Mouse (Mus musculus) heart, postnatal 0 days (tissue): ENCODE measurements around the gene B230104I21Rik. TPM values are rescaled to one million over a fixed set of nuclear protein-coding genes. Genes with fewer than 3 reads are reported as not detected.

ENCODE experiments used
- ATAC-seq: fragments of 200-750 bp; cut with Nextera tagmentation; 2 replicates; pipeline ENCODE4 v1.8.0; 2017; ENCODE audit warnings: low read depth, moderate number of reproducible peaks, moderate library complexity; ENCODE audit not compliant: insufficient read depth
- DNase-seq: peaks from one replicate; pipeline ENCODE4 v3.0.0-alpha.2; 2016; ENCODE audit warnings: low spot score
- H3K27ac ChIP-seq: fragments of 300-500 bp; sonication (generic); 2 replicates; pipeline ENCODE4 v1.5.1; 2014; ENCODE audit warnings: low read depth, mild to moderate bottlenecking
- H3K27me3 ChIP-seq: fragments of 300-500 bp; sonication (generic); 2 replicates; pipeline ENCODE4 v1.6.1; 2014; ENCODE audit warnings: low read length, mixed read lengths; ENCODE audit not compliant: control insufficient read depth, insufficient read depth
- H3K36me3 ChIP-seq: fragments of 300-500 bp; sonication (generic); replicated peaks from 2 replicates; pipeline ENCODE4 v1.6.1; 2014; ENCODE audit warnings: low read length, mixed read lengths; ENCODE audit not compliant: control insufficient read depth, insufficient read depth
- H3K4me1 ChIP-seq: fragments of 300-500 bp; sonication (generic); 2 replicates; pipeline ENCODE4 v1.6.1; 2014; ENCODE audit warnings: antibody characterized with exemption; ENCODE audit not compliant: control insufficient read depth, insufficient read depth
- H3K4me2 ChIP-seq: fragments of 300-500 bp; sonication (generic); 2 replicates; pipeline ENCODE4 v1.6.1; 2014; ENCODE audit warnings: low read depth, mild to moderate bottlenecking, low read length, moderate library complexity
- H3K4me3 ChIP-seq: fragments of 300-500 bp; sonication (generic); 2 replicates; pipeline ENCODE4 v1.5.1; 2014; ENCODE audit warnings: low read depth, low read length
- H3K9ac ChIP-seq: fragments of 300-500 bp; sonication (generic); replicated peaks from 2 replicates; pipeline ENCODE4 v1.6.1; 2014; ENCODE audit warnings: low read depth, low read length, mixed read lengths
- H3K9me3 ChIP-seq: fragments of 300-500 bp; sonication (generic); replicated peaks from 2 replicates; pipeline ENCODE4 v1.6.1; 2016; ENCODE audit warnings: low read length; ENCODE audit not compliant: control insufficient read depth
- CTCF ChIP-seq: IDR thresholded peaks from 2 replicates; pipeline ENCODE4 v1.5.1; 2016; ENCODE audit warnings: antibody characterized with exemption, control low read depth, low read depth
- EP300 ChIP-seq: IDR thresholded peaks from 2 replicates; pipeline ENCODE4 v1.6.1; 2016; ENCODE audit warnings: antibody characterized with exemption, low read depth
- WGBS: fragments of 180-500 bp; shearing (Covaris S2); extraction: QIAGEN DNeasy Blood & Tissue Kit; methylation state at CpG from one replicate; pipeline ENCODE4 v1.1.7; 2014; 5-methylcytosine and 5-hydroxymethylcytosine counted together
- polyA plus RNA-seq: library from polyadenylated mRNA; unstranded; fragments of >200 nt; fragmentation: Nextera tagmentation; extraction: Ambion mirVana; gene quantifications from 2 replicates; pipeline ENCODE4 v1.2.1, GENCODE M21; 2015
- total RNA-seq: library from RNA; depleted of rRNA; stranded (reverse); fragments of >200 nt; gene quantifications from 2 replicates; pipeline ENCODE4 v1.2.3, GENCODE M21; 2014; ENCODE audit warnings: low replicate concordance

The B230104I21Rik gene
- total and polyA plus RNA-seq, 2 experiments from 2014 or later = not detected

- Histone ChIP-seq H3K36me3 (no peaks in the 10 kb centered on the region), H3K27me3 (no peaks in the 10 kb centered on the region), H3K4me1 (0 out of 2 replicates have a peak, but pooled peaks cover 4% of the 10 kb centered on the region), H3K27ac (no peak overlapping the region), H3K4me3 (no peak overlapping the region), H3K4me2 (no peak overlapping the region), H3K9ac (no peak overlapping the region), H3K9me3 (no peaks in the 10 kb centered on the region)
- WGBS = 56% methylated on average over 13 of the region's 13 CpGs
- ATAC-seq (no peak; the same call in 1 of the 2 replicates), DNase-seq (no peak)
- TF ChIP-seq CTCF = no peak
- TF ChIP-seq EP300 = no peak
Measured at GRCm38 (mm10) chr4:154371542-154372247, 35.8 kb downstream of the B230104I21Rik start.

- Histone ChIP-seq H3K4me3 (no peak overlapping the region), H3K9ac (no peak overlapping the region), H3K27ac (no peak overlapping the region), H3K36me3 (no peaks in the 10 kb centered on the region), H3K4me2 (no peak overlapping the region), H3K9me3 (no peaks in the 10 kb centered on the region), H3K4me1 (0 out of 2 replicates have a peak, but pooled peaks cover 4% of the 10 kb centered on the region), H3K27me3 (no peaks in the 10 kb centered on the region)
- ATAC-seq (no peak), DNase-seq (no peak)
- 66% methylated on average over 10 of the region's 10 CpGs for WGBS
- TF ChIP-seq EP300 (no peak), CTCF (no peak)
Measured at GRCm38 (mm10) chr4:154375939-154376625, 40.2 kb downstream of the B230104I21Rik start.

- DNase-seq (no peak), ATAC-seq (no peak)
- Histone ChIP-seq H3K4me3 (no peak overlapping the region), H3K4me1 (no peaks in the 10 kb centered on the region), H3K9me3 (no peaks in the 10 kb centered on the region), H3K27ac (no peak overlapping the region), H3K36me3 (no peaks in the 10 kb centered on the region), H3K9ac (no peak overlapping the region), H3K27me3 (no peaks in the 10 kb centered on the region), H3K4me2 (no peak overlapping the region)
- 93% methylated on average over 2 of the region's 2 CpGs for WGBS
- TF ChIP-seq EP300 = no peak
- no peak for TF ChIP-seq CTCF
Measured at GRCm38 (mm10) chr4:154378876-154379275, 42.9 kb downstream of the B230104I21Rik start.

GRCm38 (mm10) chr4:154385208-154385607 lies 49.3 kb downstream of the B230104I21Rik start:
- WGBS = 78% methylated on average over 8 of the region's 8 CpGs
- Histone ChIP-seq H3K9ac (no peak overlapping the region), H3K36me3 (no peaks in the 10 kb centered on the region), H3K4me1 (peaks cover 17% of the 10 kb centered on the region), H3K27ac (no peak overlapping the region), H3K4me2 (no peak overlapping the region), H3K27me3 (no peaks in the 10 kb centered on the region), H3K4me3 (no peak overlapping the region), H3K9me3 (no peaks in the 10 kb centered on the region)
- ATAC-seq (no peak), DNase-seq (no peak)
- TF ChIP-seq EP300 = no peak
- TF ChIP-seq CTCF = no peak

GRCm38 (mm10) chr4:154385918-154386317 lies 50.0 kb downstream of the B230104I21Rik start:
- TF ChIP-seq CTCF (no peak), EP300 (no peak)
- WGBS = 27% methylated on average over 2 of the region's 2 CpGs
- no peaks in the 10 kb centered on the region for H3K27me3 ChIP-seq

More at GRCm38 (mm10) chr4:154385918-154386317, 50.0 kb downstream of the B230104I21Rik start:
- Histone ChIP-seq H3K27ac (no peak overlapping the region), H3K36me3 (no peaks in the 10 kb centered on the region), H3K4me2 (no peak overlapping the region), H3K4me1 (peaks cover 17% of the 10 kb centered on the region), H3K9ac (no peak overlapping the region), H3K4me3 (no peak overlapping the region), H3K9me3 (no peaks in the 10 kb centered on the region)
- DNase-seq = no peak
- ATAC-seq = no peak
